Mouse (Mus musculus) adrenal gland, adult (tissue): ENCODE measurements around the gene Gsk3b.

Source experiments
- DNase-seq, 2 experiments: peaks; one replicate each; pipeline ENCODE4 v3.0.0; 2022 to 2023; ENCODE audit warnings: low spot score in 1 of 2; ENCODE audit not compliant: inconsistent age in 2 of 2

Gsk3b gene

GRCm38 (mm10) chr16:38088629-38089446 is at the start of gene Gsk3b:
TSS of gene Gsk3b (plus strand) at chr16:38089001.
- DNase-seq: peak; percentile 100

- DNase-seq: no peak
These were observed 46.6 kb upstream of the Gsk3b start for GRCm38 (mm10) chr16:38042160-38042559.

GRCm38 (mm10) chr16:38044551-38044950 is 44.2 kb upstream of the Gsk3b start:
- DNase-seq: no peak

DNA sequence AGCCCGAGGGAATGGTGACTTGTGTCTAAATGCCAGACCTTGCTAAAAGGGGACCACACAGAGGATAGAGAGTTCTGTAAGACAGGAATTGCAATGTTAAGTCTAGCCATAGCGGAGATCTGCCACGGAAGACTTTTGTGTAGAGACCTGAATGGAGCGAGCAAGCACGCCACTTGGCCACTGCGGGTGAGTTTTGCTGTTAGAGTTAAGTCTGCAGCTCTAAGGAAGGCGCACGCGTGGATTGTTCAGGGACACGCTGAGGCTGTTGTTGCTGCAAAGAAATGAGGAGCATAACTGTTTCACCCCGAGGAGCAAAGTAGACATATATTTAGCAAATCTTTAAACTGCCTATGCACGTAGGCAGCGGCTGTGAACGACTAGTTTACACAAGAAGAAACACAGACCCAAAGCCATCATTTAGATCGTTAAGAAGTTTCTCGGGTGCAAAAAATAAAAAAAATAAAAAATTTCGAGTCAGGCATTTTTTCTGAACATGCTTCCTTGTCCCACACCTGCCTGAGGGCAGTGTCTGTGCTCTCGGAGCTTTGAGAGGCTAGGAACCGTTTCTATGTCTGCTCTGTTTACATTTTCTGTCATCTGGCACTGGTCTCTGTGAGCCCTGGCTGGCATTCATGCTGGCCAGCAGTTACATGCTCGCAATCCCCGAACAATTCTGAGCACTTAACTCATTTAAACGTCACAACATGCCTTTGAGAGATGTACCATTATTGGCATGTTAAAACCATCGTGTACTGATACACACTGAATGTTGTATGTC is 40.8 kb upstream of the Gsk3b start:
- no peak for DNase-seq

DNA sequence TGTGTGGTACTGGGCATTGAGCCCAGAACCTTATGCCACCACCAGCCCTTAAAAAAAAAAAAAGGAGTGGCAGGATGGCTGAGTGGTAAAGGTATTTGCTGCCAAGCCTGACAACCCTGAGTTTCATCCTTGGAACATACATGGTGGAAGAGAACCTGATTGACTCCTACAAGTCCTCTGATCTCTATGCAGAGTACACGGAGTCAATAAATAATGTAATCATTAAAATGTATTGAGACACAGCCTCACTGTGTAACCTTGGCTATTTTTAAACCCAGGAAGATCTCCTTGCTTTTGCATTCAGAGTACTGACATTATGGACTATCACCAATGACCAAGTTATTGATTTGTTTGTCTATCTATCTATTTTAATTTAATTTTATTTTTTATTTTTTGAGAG is 30.9 kb upstream of the Gsk3b start:
- DNase-seq: no peak

DNA sequence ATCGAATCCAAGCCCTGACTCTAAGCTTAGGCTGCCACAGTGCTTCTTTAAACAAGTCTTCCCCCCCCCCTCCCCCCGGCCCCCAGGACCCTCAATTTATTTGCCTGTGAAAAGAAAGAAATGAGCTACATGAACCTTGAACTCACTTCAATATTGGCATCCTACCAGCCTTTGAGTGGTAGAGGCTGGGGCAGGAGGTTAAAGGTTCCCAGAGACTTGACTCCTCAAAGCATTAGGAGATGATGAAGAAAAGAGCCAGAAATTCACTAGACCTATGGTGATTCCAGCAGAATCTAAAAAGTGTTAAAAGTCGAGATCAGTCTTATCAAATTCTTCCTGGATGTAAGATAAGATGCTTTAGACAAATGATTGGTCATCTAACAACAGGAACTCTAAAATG is 30.0 kb upstream of the Gsk3b start:
- DNase-seq: no peak

DNA sequence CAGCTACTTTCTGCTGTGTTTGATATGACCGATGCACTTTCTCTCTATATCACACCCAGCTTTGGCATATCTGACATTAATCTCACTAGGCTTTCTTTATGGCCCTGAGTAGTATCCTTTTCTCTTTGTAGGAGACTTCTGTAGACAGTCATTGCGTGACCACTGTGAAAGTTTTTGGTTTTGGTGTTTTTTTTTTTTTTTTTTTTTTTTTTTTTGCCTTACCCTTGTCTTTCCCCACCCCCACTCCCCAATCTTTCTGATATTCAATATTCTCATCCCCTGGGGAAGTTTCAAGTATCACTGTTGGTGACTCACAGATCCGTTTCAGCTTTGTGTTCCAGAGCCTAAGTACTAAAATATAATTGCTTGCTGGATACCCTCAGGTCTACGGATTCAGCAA is 29.2 kb upstream of the Gsk3b start:
- DNase-seq: no peak

GRCm38 (mm10) chr16:38073859-38074631 is 14.8 kb upstream of the Gsk3b start:
- DNase-seq: peak in 1 of 2 experiments; percentile 73

DNA sequence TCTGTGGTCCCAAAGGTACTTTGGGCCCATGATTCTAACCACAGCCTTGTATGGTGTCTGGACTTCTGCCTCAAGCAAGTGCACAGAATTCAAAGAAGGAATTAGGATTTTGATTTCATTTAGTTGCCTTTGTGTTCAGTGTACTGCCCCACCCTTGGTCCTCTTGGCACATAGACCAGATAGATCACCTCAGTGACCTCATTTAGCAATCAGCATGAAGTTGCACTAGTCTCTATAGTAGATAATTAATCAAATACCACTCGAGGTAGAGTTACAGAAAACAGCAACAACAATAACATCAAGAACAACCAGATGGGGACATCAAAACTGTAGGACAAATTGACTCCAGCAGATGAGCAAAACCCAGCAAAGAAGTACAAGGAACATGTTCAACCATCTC is 8.6 kb upstream of the Gsk3b start:
- DNase-seq: no peak

GRCm38 (mm10) chr16:38087231-38087630 is 1.6 kb upstream of the Gsk3b start:
- DNase-seq: peak in 1 of 2 experiments; percentile 63

DNA sequence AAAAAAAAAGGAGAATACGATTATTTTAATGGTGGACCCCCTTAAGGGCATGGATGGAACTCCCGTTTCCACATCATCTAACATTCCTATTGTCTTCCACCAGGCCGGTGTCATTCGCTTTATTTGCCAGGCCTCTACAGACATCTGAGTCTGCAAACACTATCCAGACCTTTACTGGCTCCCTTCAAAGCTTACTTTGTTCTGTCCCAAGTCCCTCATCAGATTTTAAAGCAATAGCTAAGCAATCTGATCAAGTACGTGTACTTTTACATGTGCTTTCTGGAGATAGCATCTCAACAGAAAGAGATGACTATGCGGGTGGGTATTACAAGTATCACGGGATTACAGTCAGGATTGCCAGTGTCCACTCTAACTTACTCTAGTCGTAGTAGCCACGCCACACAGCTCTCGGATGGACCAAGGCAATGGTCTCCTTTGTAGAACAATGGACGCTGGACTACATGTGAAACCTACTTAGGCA is 1.1 kb upstream of the Gsk3b start:
- no peak for DNase-seq

DNA sequence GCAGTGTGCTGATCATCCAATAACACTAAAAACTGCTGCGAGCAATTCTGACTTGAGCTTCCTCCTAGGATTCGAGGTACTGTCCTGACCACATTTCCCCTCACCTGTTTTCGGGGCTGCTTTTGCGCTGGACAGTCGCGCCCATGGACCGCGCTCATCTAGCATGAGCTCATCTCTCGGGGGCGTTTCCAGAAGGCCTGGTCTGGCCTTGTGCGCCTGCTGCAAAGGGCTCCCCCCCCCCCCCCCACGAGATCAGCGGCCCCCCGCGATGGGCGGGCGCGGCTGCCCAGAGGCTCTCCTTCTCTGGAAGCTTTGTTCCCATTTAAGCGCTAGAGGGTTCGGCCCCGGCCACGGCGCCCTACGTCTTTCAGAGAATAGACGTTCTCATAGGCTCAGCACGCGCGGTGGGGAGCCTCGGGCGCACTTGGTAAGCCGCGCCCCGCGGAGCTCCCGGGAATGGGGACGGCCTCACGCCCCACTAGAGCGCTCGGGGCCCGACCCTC is 624 bp upstream of the Gsk3b start:
- DNase-seq: no peak

- DNase-seq: no peak
These were observed 808 bp downstream of the Gsk3b start for GRCm38 (mm10) chr16:38089447-38090170.

GRCm38 (mm10) chr16:38090341-38091005 is 1.7 kb downstream of the Gsk3b start:
- DNase-seq: peak; percentile 27 to 83

DNA sequence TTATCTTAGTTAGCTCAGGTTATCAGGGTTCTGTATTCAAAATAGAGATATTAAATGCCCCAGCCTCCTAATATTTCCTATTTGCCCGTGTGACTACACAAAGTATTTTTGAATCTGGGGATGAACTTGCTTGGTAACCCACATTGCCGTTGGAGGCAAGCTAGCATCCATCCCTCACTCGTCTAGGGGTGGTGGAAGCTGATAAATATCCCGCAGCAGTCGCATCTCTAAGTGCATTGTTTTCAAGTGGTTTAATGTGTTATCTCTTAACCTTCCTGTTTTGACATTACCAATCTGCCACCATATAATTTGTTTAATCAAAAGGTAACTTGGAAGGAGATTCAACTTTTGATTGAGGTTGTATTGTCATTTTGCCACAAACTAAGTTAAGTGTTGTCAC is 2.2 kb downstream of the Gsk3b start:
- DNase-seq: peak in 1 of 2 experiments; percentile 17

DNA sequence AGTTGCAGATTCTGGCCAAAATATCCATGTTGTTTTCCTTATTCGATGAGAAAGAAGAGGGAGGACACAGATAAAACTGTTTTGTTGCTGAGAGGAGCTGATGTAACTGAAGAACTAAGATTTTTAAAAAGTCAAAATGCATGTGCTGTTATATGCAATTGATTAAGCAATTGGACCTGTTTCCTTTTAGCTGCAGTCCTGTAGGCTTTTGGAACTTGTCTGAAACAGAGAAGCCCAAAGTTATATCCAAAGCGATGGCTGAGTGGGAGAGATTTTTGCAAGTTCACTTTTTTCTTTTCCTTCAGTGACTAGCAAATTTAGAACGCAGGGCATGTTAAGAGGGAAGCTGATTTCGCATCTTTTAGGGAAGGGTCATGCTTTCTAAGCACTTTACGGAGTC is 2.9 kb downstream of the Gsk3b start:
- DNase-seq: peak in 1 of 2 experiments; percentile 60

- DNase-seq: peak in 1 of 2 experiments; percentile 18
These were observed 3.8 kb downstream of the Gsk3b start for GRCm38 (mm10) chr16:38092598-38092997.

GRCm38 (mm10) chr16:38095181-38095851 is 6.5 kb downstream of the Gsk3b start:
- no peak for DNase-seq

GRCm38 (mm10) chr16:38097521-38097920 is 8.7 kb downstream of the Gsk3b start:
- DNase-seq: no peak
